25 mouse cellular contexts compared by ENCODE assay signal in genomic region chr1:45359673-45360072, GRCm38 (mm10).
"Had no signal": no experiment of that assay in that cellular context is flagged by ENCODE, and none has a peak within 500 bp of the region (broad histone marks: within the 10 kb centered on the region; RNA-seq: fewer than 3 reads in every experiment).

No protein-coding gene starts in this region.

- H3K27me3 ChIP-seq: heart, embryonic 12.5 days; hindbrain, embryonic 12.5 days; hindbrain, embryonic 15.5 days; kidney, embryonic 15.5 days; limb, embryonic 13.5 days; limb, embryonic 15.5 days; liver, embryonic 12.5 days had no signal

- H3K4me3 ChIP-seq: gastrocnemius, adult 2 months; heart, embryonic 10.5 days; heart, embryonic 12.5 days; hindbrain, embryonic 10.5 days; hindbrain, embryonic 12.5 days; hindbrain, embryonic 15.5 days; kidney, embryonic 15.5 days; limb, embryonic 13.5 days; limb, embryonic 15.5 days; liver, embryonic 12.5 days had no signal

- H3K4me2 ChIP-seq: heart, embryonic 12.5 days; hindbrain, embryonic 12.5 days; hindbrain, embryonic 15.5 days; kidney, embryonic 15.5 days; limb, embryonic 13.5 days; limb, embryonic 15.5 days; liver, embryonic 12.5 days had no signal

- H3K27ac ChIP-seq: gastrocnemius, adult 2 months; heart, embryonic 10.5 days; hindbrain, embryonic 10.5 days; hindbrain, embryonic 12.5 days; hindbrain, embryonic 15.5 days; hindbrain, postnatal 0 days; kidney, embryonic 15.5 days; kidney, postnatal 0 days; limb, embryonic 13.5 days; limb, embryonic 15.5 days; liver, embryonic 12.5 days had no signal

- H3K36me3 ChIP-seq: heart, embryonic 10.5 days; heart, embryonic 12.5 days; hindbrain, embryonic 10.5 days; hindbrain, embryonic 12.5 days; hindbrain, embryonic 15.5 days; kidney, embryonic 15.5 days; liver, embryonic 12.5 days had no signal

- DNase-seq: gastrocnemius, adult 2 months; gastrocnemius, postnatal 10 days; gastrocnemius, postnatal 25 days; heart, postnatal 10 days; heart, postnatal 4 days; kidney, adult 11 months; kidney, adult 2 months; kidney, adult 9 months; kidney, postnatal 14 days; kidney, postnatal 36 days; layer of hippocampus, adult 9-11 months; layer of hippocampus, postnatal 36 days; left cerebral cortex, postnatal 4 days had no signal

- ATAC-seq: hindbrain, postnatal 0 days; intestine, embryonic 16.5 days; liver, embryonic 12.5 days had no signal

- H3K9me3 ChIP-seq: heart, embryonic 10.5 days; heart, embryonic 12.5 days; hindbrain, embryonic 10.5 days; hindbrain, embryonic 12.5 days; hindbrain, embryonic 15.5 days; kidney, embryonic 15.5 days; limb, embryonic 13.5 days; limb, embryonic 15.5 days; liver, embryonic 12.5 days had no signal

- H3K9ac ChIP-seq: heart, embryonic 12.5 days; hindbrain, embryonic 12.5 days; hindbrain, embryonic 15.5 days; kidney, embryonic 15.5 days; limb, embryonic 13.5 days; limb, embryonic 15.5 days; liver, embryonic 12.5 days had no signal

- H3K4me1 ChIP-seq: heart, embryonic 10.5 days; heart, embryonic 12.5 days; hindbrain, embryonic 10.5 days; hindbrain, embryonic 12.5 days; hindbrain, embryonic 15.5 days; kidney, embryonic 15.5 days; limb, embryonic 13.5 days; liver, embryonic 12.5 days had no signal
